Mouse (Mus musculus): Measurements from ENCODE around the gene Ntsr1. TPM values are rescaled to one million over a fixed set of nuclear protein-coding genes. Genes with fewer than 3 reads are reported as not detected.

Ntsr1 gene
- polyA plus RNA-seq, 1 experiment from 2014 or later, result 0.11 TPM

- H3K4me3 ChIP-seq (ENCODE audit: low read depth, low read length), result no peak overlapping the region
- no peaks in the 10 kb centered on the region for H3K9me3 ChIP-seq (ENCODE audit: control insufficient read depth, low read length)
- ATAC-seq (ENCODE audit: low FRiP score, low TSS enrichment) (no peak), DNase-seq (ENCODE audit: low spot score) (no peak)
- H3K4me1 ChIP-seq (replicated peaks; ENCODE audit: control insufficient read depth, insufficient read depth), result no peaks in the 10 kb centered on the region
- 19% methylated on average over 17 of the region's 17 CpGs for WGBS
- no peak overlapping the region for H3K27ac ChIP-seq (replicated peaks)
- no peak for TF ChIP-seq EP300 (optimal IDR thresholded peaks at IDR 0.05)
- H3K4me2 ChIP-seq (replicated peaks; ENCODE audit: low read depth), result no peak overlapping the region
- no peak overlapping the region for H3K9ac ChIP-seq (ENCODE audit: low read length)
- no peaks in the 10 kb centered on the region for H3K27me3 ChIP-seq (ENCODE audit: control insufficient read depth, insufficient read depth, low read length)
- no peaks in the 10 kb centered on the region for H3K36me3 ChIP-seq (ENCODE audit: control insufficient read depth, insufficient read depth, low read length)
Measured at GRCm38 (mm10) chr2:180488210-180488751, 11.5 kb upstream of the Ntsr1 start.

DNA sequence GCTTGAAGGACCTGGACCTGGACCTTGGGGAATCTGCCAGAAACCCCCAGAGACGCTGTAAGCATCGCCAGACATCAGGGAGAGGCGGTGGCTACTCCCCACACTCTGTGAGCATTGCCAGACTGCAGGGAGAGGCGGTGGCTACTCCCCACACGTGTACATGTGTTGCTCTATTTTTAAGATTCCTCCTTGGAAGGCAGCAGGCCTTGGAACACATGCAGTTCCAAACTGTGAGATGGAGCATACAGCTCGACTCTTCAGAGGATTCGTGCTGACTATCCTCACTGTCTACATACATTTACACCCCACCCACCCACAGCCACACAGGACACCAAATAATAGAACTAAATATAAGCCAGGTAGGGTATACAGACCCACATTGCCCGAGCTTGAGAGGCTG lies 3.9 kb upstream of the Ntsr1 start:
- no peaks in the 10 kb centered on the region for H3K4me1 ChIP-seq (replicated peaks; ENCODE audit: control insufficient read depth, insufficient read depth)
- H3K36me3 ChIP-seq (ENCODE audit: control insufficient read depth, insufficient read depth, low read length), result no peaks in the 10 kb centered on the region
- WGBS, result 66% methylated on average over 8 of the region's 8 CpGs
- no peak overlapping the region for H3K4me2 ChIP-seq (replicated peaks; ENCODE audit: low read depth)
- H3K9ac ChIP-seq (ENCODE audit: low read length), result no peak overlapping the region
- peaks cover 4% of the 10 kb centered on the region for H3K27me3 ChIP-seq (ENCODE audit: control insufficient read depth, insufficient read depth, low read length)
- H3K4me3 ChIP-seq (ENCODE audit: low read depth, low read length), result no peak overlapping the region
- DNase-seq (ENCODE audit: low spot score) (no peak), ATAC-seq (ENCODE audit: low FRiP score, low TSS enrichment) (no peak)
- H3K9me3 ChIP-seq (ENCODE audit: control insufficient read depth, low read length), result no peaks in the 10 kb centered on the region
- no peak overlapping the region for H3K27ac ChIP-seq (replicated peaks)
- no peak for TF ChIP-seq CTCF (IDR thresholded peaks at IDR 0.05; ENCODE audit: low read depth)
- no peak for TF ChIP-seq EP300 (optimal IDR thresholded peaks at IDR 0.05)

DNA sequence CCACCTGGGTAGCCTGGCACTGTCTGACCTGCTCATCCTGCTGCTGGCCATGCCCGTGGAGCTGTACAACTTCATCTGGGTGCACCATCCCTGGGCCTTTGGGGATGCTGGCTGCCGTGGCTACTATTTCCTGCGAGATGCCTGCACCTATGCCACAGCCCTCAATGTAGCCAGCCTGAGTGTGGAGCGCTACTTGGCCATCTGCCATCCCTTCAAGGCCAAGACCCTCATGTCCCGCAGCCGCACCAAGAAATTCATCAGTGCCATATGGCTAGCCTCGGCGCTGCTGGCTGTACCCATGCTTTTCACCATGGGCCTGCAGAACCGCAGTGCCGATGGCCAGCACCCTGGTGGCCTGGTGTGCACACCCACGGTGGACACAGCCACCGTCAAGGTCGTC lies 950 bp downstream of the Ntsr1 start:
- Histone ChIP-seq H3K9ac (ENCODE audit: low read length) (no peak overlapping the region), H3K4me3 (ENCODE audit: low read depth, low read length) (no peak overlapping the region), H3K27me3 (ENCODE audit: control insufficient read depth, insufficient read depth, low read length) (peaks cover 6% of the 10 kb centered on the region), H3K9me3 (ENCODE audit: control insufficient read depth, low read length) (no peaks in the 10 kb centered on the region), H3K4me1 (replicated peaks; ENCODE audit: control insufficient read depth, insufficient read depth) (no peaks in the 10 kb centered on the region), H3K27ac (replicated peaks) (no peak overlapping the region), H3K36me3 (ENCODE audit: control insufficient read depth, insufficient read depth, low read length) (no peaks in the 10 kb centered on the region), H3K4me2 (replicated peaks; ENCODE audit: low read depth) (no peak overlapping the region)
- TF ChIP-seq CTCF (IDR thresholded peaks at IDR 0.05; ENCODE audit: low read depth) (no peak), EP300 (optimal IDR thresholded peaks at IDR 0.05) (no peak)
- WGBS, result 42% methylated on average over 13 of the region's 13 CpGs
- ATAC-seq (ENCODE audit: low FRiP score, low TSS enrichment), result no peak
- no peak for DNase-seq (ENCODE audit: low spot score)

DNA sequence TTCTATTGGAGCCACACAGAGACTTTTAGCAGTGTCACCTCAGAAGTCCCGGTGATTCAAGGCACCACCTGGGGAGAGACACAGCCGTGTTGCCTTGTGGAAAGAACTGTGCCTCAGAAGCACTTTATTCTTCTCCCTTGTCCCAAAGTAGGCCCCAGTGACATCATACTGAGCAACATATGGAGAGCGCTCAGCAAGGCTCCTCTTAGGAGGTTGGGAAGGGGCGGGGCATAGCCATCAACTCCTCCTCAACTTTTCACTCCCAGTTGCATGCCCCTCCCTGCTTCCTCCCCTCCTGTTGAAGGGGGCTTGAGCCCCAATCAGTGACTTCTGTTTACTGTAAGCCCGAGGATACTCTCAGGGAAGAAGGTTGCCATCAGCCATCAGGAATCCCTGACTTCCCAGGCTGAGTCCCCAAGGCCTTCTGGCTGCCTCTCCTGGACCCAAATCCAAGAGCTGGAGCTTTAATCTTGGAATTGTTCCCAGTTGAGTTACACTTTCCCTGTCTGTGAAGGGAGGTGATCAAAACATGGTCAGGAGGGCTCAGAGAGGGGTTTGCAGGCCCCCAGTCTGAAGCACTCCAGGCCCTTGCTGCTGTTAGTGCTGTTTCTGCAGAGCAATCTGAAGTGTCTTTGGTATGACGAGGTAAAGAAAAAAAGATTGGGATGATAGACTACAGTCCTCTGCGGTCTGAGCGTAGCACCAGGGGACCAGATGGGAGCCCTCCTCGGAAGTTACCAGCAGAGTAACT lies 1.6 kb downstream of the Ntsr1 start:
- ATAC-seq (ENCODE audit: low FRiP score, low TSS enrichment), result no peak
- no peak for DNase-seq (ENCODE audit: low spot score)
- Histone ChIP-seq H3K9ac (ENCODE audit: low read length) (no peak overlapping the region), H3K27me3 (ENCODE audit: control insufficient read depth, insufficient read depth, low read length) (peaks cover 6% of the 10 kb centered on the region), H3K4me1 (replicated peaks; ENCODE audit: control insufficient read depth, insufficient read depth) (no peaks in the 10 kb centered on the region), H3K4me3 (ENCODE audit: low read depth, low read length) (no peak overlapping the region), H3K4me2 (replicated peaks; ENCODE audit: low read depth) (no peak overlapping the region), H3K9me3 (ENCODE audit: control insufficient read depth, low read length) (no peaks in the 10 kb centered on the region), H3K36me3 (ENCODE audit: control insufficient read depth, insufficient read depth, low read length) (no peaks in the 10 kb centered on the region), H3K27ac (replicated peaks) (no peak overlapping the region)
- WGBS, result 38% methylated on average over 9 of the region's 9 CpGs
- no peak for TF ChIP-seq EP300 (optimal IDR thresholded peaks at IDR 0.05)
- no peak for TF ChIP-seq CTCF (IDR thresholded peaks at IDR 0.05; ENCODE audit: low read depth)

DNA sequence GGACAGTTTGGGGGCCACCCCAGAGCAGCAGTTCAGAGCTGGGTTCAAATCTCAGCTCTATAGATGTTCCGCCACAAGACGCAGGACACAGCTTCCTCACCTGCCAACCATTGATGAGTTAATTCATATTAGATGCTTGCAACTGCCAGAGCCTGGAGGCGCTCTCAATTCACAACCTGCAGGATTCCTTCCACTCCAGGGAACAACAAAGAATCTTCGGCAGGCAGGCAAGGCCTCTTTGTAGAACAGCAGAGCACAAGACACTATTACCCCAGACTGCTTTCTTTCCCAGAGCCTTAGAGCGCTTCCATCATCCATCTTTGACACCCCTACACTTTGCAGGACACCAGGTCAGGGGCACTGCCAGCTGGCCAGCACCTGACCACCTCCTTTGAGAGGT lies 6.5 kb downstream of the Ntsr1 start:
- DNase-seq (ENCODE audit: low spot score) (no peak), ATAC-seq (ENCODE audit: low FRiP score, low TSS enrichment) (no peak)
- Histone ChIP-seq H3K27ac (replicated peaks) (no peak overlapping the region), H3K4me3 (ENCODE audit: low read depth, low read length) (no peak overlapping the region), H3K4me2 (replicated peaks; ENCODE audit: low read depth) (no peak overlapping the region), H3K9me3 (ENCODE audit: control insufficient read depth, low read length) (no peaks in the 10 kb centered on the region), H3K4me1 (replicated peaks; ENCODE audit: control insufficient read depth, insufficient read depth) (no peaks in the 10 kb centered on the region), H3K9ac (ENCODE audit: low read length) (no peak overlapping the region), H3K27me3 (ENCODE audit: control insufficient read depth, insufficient read depth, low read length) (no peaks in the 10 kb centered on the region), H3K36me3 (ENCODE audit: control insufficient read depth, insufficient read depth, low read length) (no peaks in the 10 kb centered on the region)
- WGBS, result 79% methylated on average over 5 of the region's 5 CpGs
- TF ChIP-seq EP300 (optimal IDR thresholded peaks at IDR 0.05) (no peak), CTCF (IDR thresholded peaks at IDR 0.05; ENCODE audit: low read depth) (no peak)

GRCm38 (mm10) chr2:180508455-180509115 lies 8.8 kb downstream of the Ntsr1 start:
- no peak for DNase-seq (ENCODE audit: low spot score)
- WGBS, result 66% methylated on average over 14 of the region's 14 CpGs
- Histone ChIP-seq H3K36me3 (ENCODE audit: control insufficient read depth, insufficient read depth, low read length) (no peaks in the 10 kb centered on the region), H3K9me3 (ENCODE audit: control insufficient read depth, low read length) (no peaks in the 10 kb centered on the region), H3K27me3 (ENCODE audit: control insufficient read depth, insufficient read depth, low read length) (no peaks in the 10 kb centered on the region), H3K4me2 (replicated peaks; ENCODE audit: low read depth) (no peak overlapping the region), H3K4me1 (replicated peaks; ENCODE audit: control insufficient read depth, insufficient read depth) (no peaks in the 10 kb centered on the region), H3K4me3 (ENCODE audit: low read depth, low read length) (no peak overlapping the region), H3K9ac (ENCODE audit: low read length) (no peak overlapping the region), H3K27ac (replicated peaks) (no peak overlapping the region)
- no peak for ATAC-seq (ENCODE audit: low FRiP score, low TSS enrichment)
- TF ChIP-seq EP300 (optimal IDR thresholded peaks at IDR 0.05) (no peak), CTCF (IDR thresholded peaks at IDR 0.05; ENCODE audit: low read depth) (no peak)

All from stomach, postnatal 0 days (tissue).